Mouse (Mus musculus): Measurements from ENCODE around the gene Derl3. TPM values are rescaled to one million over a fixed set of nuclear protein-coding genes. Genes with fewer than 3 reads are reported as not detected.
"Not testable (repeated sequence)": the region's sequence is repeated elsewhere in the genome, so short reads cannot be mapped to it uniquely, and the experiment has no call there.

Derl3 gene
- 4.5 and 5.9 TPM in 2 replicates for polyA plus RNA-seq (2012; rRNA removed)

DNA sequence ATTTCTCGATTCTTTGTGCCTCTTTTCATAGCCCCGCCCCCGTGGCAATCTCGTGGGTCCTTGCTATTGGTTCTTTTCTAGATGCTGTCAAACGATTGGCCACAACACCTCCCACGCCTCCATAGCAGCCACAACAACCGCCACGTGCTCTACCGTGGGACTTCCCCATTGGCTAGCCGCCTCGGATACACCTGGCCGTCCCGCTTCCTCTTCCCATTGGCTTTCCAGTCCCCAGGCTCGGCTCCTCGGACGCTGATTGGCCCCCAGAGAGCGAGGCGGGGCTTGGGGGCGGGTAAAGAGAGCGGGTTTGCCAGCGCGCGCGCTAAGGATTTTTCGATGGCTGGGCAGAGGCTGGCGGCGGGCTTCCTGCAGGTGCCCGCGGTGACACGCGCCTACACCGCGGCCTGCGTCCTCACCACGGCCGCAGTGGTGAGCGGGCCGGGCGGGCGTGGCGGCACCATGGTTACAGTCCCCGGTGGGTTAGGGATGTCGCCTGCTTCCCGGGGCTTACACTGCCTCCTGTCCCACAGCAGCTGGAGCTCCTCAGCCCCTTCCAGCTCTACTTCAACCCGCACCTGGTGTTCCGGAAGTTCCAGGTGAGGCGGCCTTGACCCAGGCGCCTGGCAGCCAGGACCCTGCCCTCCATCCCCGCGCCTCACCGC is at the start of gene Derl3:
TSS of gene Derl3 (plus strand) at position 325 of the 662 bp plus-strand sequence.
- no peak within 1 kb of the TSS for H3K27ac ChIP-seq (ENCODE audit: insufficient read depth, low read length)
- no peak for TF ChIP-seq CTCF (IDR thresholded peaks at IDR 0.05; ENCODE audit: extremely low read depth, insufficient read depth, low read length)
- no peak for TF ChIP-seq POLR2A (IDR thresholded peaks at IDR 0.05; ENCODE audit: extremely low read depth, insufficient read depth, low read length)
- peak within 1 kb of the TSS; percentile 36 for H3K4me3 ChIP-seq (ENCODE audit: insufficient read depth, low read length)
- 0 out of 2 replicates have a peak, but pooled peaks cover 1% of the 10 kb centered on the region for H3K4me1 ChIP-seq (ENCODE audit: control insufficient read depth, insufficient read depth, low read length)

GRCm38 (mm10) chr10:75843898-75844297 is 49.3 kb upstream of the Derl3 start:
- H3K4me1 ChIP-seq (ENCODE audit: control insufficient read depth, insufficient read depth, low read length); H3K4me3 ChIP-seq (ENCODE audit: insufficient read depth, low read length); H3K27ac ChIP-seq (ENCODE audit: insufficient read depth, low read length): not testable (repeated sequence)

DNA sequence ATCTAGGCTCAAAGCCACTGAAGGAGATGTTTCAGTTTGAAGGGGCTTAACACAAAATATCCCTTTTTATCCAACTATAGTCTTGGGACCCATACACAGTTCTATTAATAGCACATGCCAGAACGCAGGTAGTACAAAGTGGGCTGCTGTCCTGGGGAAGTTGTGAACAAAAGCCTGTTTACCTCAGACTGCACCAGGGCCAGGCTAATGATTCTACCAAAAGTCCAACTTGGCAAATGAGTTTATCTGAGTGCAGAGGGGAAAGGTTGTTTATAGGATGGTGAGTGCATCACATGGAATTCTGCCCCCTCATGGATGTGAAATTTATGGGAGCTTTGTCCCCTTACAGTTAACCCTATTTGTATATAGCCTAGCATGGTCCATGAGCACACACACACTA is 48.4 kb upstream of the Derl3 start:
- H3K4me1 ChIP-seq (ENCODE audit: control insufficient read depth, insufficient read depth, low read length) = 0 out of 2 replicates have a peak, but pooled peaks cover 1% of the 10 kb centered on the region
- no peak overlapping the region for H3K27ac ChIP-seq (ENCODE audit: insufficient read depth, low read length)
- no peak overlapping the region for H3K4me3 ChIP-seq (ENCODE audit: insufficient read depth, low read length)
- TF ChIP-seq CTCF (IDR thresholded peaks at IDR 0.05; ENCODE audit: extremely low read depth, insufficient read depth, low read length) = no peak
- no peak for TF ChIP-seq POLR2A (IDR thresholded peaks at IDR 0.05; ENCODE audit: extremely low read depth, insufficient read depth, low read length)

- H3K27ac ChIP-seq (ENCODE audit: insufficient read depth, low read length) = no peak overlapping the region
- 0 out of 2 replicates have a peak, but pooled peaks cover 1% of the 10 kb centered on the region for H3K4me1 ChIP-seq (ENCODE audit: control insufficient read depth, insufficient read depth, low read length)
- no peak overlapping the region for H3K4me3 ChIP-seq (ENCODE audit: insufficient read depth, low read length)
- TF ChIP-seq POLR2A (IDR thresholded peaks at IDR 0.05; ENCODE audit: extremely low read depth, insufficient read depth, low read length) (no peak), CTCF (IDR thresholded peaks at IDR 0.05; ENCODE audit: extremely low read depth, insufficient read depth, low read length) (no peak)
These were observed 47.8 kb upstream of the Derl3 start for GRCm38 (mm10) chr10:75845306-75845930.

DNA sequence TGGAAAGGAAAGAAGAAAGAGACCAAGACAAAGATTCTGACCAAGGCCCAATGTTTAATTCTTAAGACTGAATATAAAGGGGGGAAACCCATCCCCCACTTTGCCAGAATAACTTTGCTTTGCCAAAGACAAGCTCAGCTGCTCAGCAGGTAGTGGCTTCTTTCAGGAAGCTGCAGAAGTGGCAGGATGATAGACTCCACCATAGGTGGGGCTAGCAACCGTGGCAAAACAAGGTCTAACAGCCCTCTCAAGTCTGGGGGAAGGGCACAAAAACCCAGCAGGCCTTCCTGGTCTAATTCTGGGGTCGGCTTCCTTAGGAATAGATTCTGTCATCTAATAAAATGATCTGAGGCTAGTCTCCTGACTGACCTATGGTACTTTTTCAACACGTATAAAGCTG is 44.8 kb upstream of the Derl3 start:
- H3K4me1 ChIP-seq (ENCODE audit: control insufficient read depth, insufficient read depth, low read length) = 0 out of 2 replicates have a peak, but pooled peaks cover 1% of the 10 kb centered on the region
- no peak overlapping the region for H3K4me3 ChIP-seq (ENCODE audit: insufficient read depth, low read length)
- TF ChIP-seq CTCF (IDR thresholded peaks at IDR 0.05; ENCODE audit: extremely low read depth, insufficient read depth, low read length) (no peak), POLR2A (IDR thresholded peaks at IDR 0.05; ENCODE audit: extremely low read depth, insufficient read depth, low read length) (no peak)
- H3K27ac ChIP-seq (ENCODE audit: insufficient read depth, low read length) = no peak overlapping the region

- Histone ChIP-seq H3K27ac (ENCODE audit: insufficient read depth, low read length) (no peak overlapping the region), H3K4me1 (ENCODE audit: control insufficient read depth, insufficient read depth, low read length) (0 out of 2 replicates have a peak, but pooled peaks cover 3% of the 10 kb centered on the region), H3K4me3 (ENCODE audit: insufficient read depth, low read length) (no peak overlapping the region)
- no peak for TF ChIP-seq CTCF (IDR thresholded peaks at IDR 0.05; ENCODE audit: extremely low read depth, insufficient read depth, low read length)
- TF ChIP-seq POLR2A (IDR thresholded peaks at IDR 0.05; ENCODE audit: extremely low read depth, insufficient read depth, low read length) = no peak
These were observed 42.1 kb upstream of the Derl3 start for GRCm38 (mm10) chr10:75851076-75851475.

DNA sequence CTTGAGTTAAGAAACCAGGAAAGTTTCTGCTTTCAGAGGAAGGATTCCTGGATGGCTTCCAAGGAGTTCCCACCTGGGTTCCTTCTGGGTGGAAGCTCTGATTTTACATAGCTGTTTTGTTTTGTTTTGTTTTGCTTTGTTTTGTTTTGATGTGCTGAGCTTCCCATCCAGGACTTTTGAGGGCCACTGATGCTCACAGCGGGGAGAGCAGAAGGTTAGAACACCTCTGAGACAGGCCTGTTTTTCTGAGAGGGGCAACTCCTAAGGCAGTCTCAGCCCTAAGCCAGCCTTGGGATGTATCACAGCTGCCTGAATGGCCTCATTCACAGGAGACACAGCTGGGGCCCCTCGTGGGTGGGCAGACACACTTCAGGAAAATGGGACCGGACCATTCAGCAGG is 41.5 kb upstream of the Derl3 start:
- Histone ChIP-seq H3K4me3 (ENCODE audit: insufficient read depth, low read length) (no peak overlapping the region), H3K4me1 (ENCODE audit: control insufficient read depth, insufficient read depth, low read length) (0 out of 2 replicates have a peak, but pooled peaks cover 3% of the 10 kb centered on the region), H3K27ac (ENCODE audit: insufficient read depth, low read length) (no peak overlapping the region)
- TF ChIP-seq POLR2A (IDR thresholded peaks at IDR 0.05; ENCODE audit: extremely low read depth, insufficient read depth, low read length) = no peak
- TF ChIP-seq CTCF (IDR thresholded peaks at IDR 0.05; ENCODE audit: extremely low read depth, insufficient read depth, low read length) = no peak

DNA sequence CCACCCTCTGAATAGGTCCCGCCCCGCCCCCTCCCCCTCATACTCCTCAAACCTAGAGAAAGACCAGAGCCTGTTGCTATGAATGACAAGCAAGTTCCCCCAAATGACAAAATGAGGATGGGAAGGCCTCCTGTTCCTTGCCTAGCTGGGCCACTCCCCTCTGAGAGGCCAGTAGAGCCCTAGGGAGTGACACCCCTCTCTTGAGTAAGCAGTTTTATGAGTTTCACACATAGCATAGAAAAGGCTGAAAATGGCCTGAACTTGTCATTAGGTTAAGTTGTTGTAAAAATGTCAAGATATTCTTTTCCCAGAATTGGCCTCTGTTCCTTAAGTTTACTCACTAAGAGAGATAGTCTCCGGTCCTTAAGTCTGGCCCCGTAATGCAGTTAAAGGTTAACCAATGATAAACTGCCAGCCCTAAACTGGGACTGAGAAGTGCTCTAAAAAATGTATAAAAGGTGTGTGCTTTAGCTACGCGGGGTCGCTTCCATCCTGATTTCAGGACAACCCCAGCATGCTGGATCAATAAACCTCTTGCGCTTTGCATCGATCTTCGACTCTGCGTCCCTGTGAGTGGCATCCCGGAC is 40.6 kb upstream of the Derl3 start:
- no peak overlapping the region for H3K4me3 ChIP-seq (ENCODE audit: insufficient read depth, low read length)
- no peak for TF ChIP-seq POLR2A (IDR thresholded peaks at IDR 0.05; ENCODE audit: extremely low read depth, insufficient read depth, low read length)
- no peak for TF ChIP-seq CTCF (IDR thresholded peaks at IDR 0.05; ENCODE audit: extremely low read depth, insufficient read depth, low read length)

GRCm38 (mm10) chr10:75853452-75853851 is 39.8 kb upstream of the Derl3 start:
- no peak overlapping the region for H3K4me3 ChIP-seq (ENCODE audit: insufficient read depth, low read length)
- H3K4me1 ChIP-seq (ENCODE audit: control insufficient read depth, insufficient read depth, low read length) = 0 out of 2 replicates have a peak, but pooled peaks cover 3% of the 10 kb centered on the region
- TF ChIP-seq CTCF (IDR thresholded peaks at IDR 0.05; ENCODE audit: extremely low read depth, insufficient read depth, low read length) (peak; percentile 79), POLR2A (IDR thresholded peaks at IDR 0.05; ENCODE audit: extremely low read depth, insufficient read depth, low read length) (no peak)
- H3K27ac ChIP-seq (ENCODE audit: insufficient read depth, low read length) = no peak overlapping the region

More for the DNA sequence above, 40.6 kb upstream of the Derl3 start:
- no peak overlapping the region for H3K27ac ChIP-seq (ENCODE audit: insufficient read depth, low read length)
- 0 out of 2 replicates have a peak, but pooled peaks cover 3% of the 10 kb centered on the region for H3K4me1 ChIP-seq (ENCODE audit: control insufficient read depth, insufficient read depth, low read length)
